Mouse (Mus musculus) MEL (cell line): ENCODE data around the gene Dync1li2.

ENCODE experiments used
- CTCF ChIP-seq, 3 experiments: IDR thresholded peaks in 2 of 3; conservative IDR thresholded peaks in 1 of 3; 2 replicates each; pipeline ENCODE4 v1.5.1; 2011 to 2012; ENCODE audit warnings: low read length in 3 of 3, low read depth in 2 of 3, mild to moderate bottlenecking in 2 of 3, improper control_type of control experiment in 1 of 3, inconsistent platforms in 1 of 3, mixed read lengths in 1 of 3, moderate library complexity in 1 of 3; ENCODE audit not compliant: control insufficient read depth in 1 of 3, insufficient read depth in 1 of 3, poor library complexity in 1 of 3, severe bottlenecking in 1 of 3
- HCFC1 ChIP-seq: IDR thresholded peaks from 2 replicates; pipeline ENCODE4 v1.6.1; 2012; ENCODE audit warnings: low read depth, mild to moderate bottlenecking, inconsistent platforms, low read length, improper control_type of control experiment, moderate library complexity
- JUND ChIP-seq: IDR thresholded peaks from 2 replicates; pipeline ENCODE4 v1.6.1; 2011; ENCODE audit warnings: low read depth, mild to moderate bottlenecking, improper control_type of control experiment, low read length
- MEF2A ChIP-seq: IDR thresholded peaks from 2 replicates; pipeline ENCODE4 v1.6.1; 2014; ENCODE audit warnings: low read depth, mild to moderate bottlenecking, inconsistent platforms, low read length, improper control_type of control experiment; ENCODE audit not compliant: poor library complexity, insufficient replicate concordance, severe bottlenecking; ENCODE audit errors: extremely low read depth
- POLR2A ChIP-seq, 2 experiments: IDR thresholded peaks; 2 replicates each; pipeline ENCODE4 v1.6.1; 2011 to 2012; ENCODE audit warnings: low read length in 2 of 2, mild to moderate bottlenecking in 2 of 2, control low read depth in 1 of 2, improper control_type of control experiment in 1 of 2, low read depth in 1 of 2, moderate library complexity in 1 of 2; ENCODE audit not compliant: control insufficient read depth in 1 of 2, insufficient read depth in 1 of 2, poor library complexity in 1 of 2

GRCm38 (mm10) chr8:104430230-104430629 is 12.6 kb downstream of the Dync1li2 start:
- TF ChIP-seq JUND (no peak), CTCF (IDR thresholded peaks at IDR 0.05 in 2 of 3, conservative IDR thresholded peaks at IDR 0.05 in 1 of 3; ENCODE audit: control insufficient read depth in 1 of 3, insufficient read depth in 1 of 3, low read depth in 2 of 3, low read length in 3 of 3, poor library complexity in 1 of 3, severe bottlenecking in 1 of 3) (no peak), POLR2A (IDR thresholded peaks at IDR 0.05; ENCODE audit: control insufficient read depth in 1 of 2, insufficient read depth in 1 of 2, low read depth in 1 of 2, low read length in 2 of 2, poor library complexity in 1 of 2) (no peak), HCFC1 (no peak), MEF2A (no peak)
